Mouse (Mus musculus): ENCODE measurements around the gene Zbtb22.
"Not testable (repeated sequence)": the region's sequence is repeated elsewhere in the genome, so short reads cannot be mapped to it uniquely, and the experiment has no call there.

Gene Zbtb22

DNA sequence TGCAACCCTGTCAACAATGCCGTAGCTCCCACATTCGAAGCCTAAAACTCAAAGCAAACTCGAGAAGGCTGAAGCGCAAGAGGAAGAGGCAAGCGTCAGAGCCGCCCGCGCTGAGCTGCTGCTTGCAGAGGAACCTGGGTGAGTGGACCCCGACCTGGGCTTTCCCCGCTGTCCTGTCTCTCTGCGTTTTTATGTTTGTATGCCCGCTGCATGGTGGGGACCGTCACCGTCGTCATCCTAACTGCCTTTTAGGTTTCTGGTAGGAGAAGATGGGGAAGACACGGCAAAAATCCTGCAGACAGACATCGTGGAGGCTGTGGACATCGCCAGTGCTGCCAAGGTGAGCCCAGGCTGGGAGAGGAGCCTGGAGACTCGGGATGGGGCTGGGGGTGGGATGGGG is 25.7 kb downstream of the Zbtb22 start:
- no peak for DNase-seq (ENCODE audit: low read depth, low spot score)

DNA sequence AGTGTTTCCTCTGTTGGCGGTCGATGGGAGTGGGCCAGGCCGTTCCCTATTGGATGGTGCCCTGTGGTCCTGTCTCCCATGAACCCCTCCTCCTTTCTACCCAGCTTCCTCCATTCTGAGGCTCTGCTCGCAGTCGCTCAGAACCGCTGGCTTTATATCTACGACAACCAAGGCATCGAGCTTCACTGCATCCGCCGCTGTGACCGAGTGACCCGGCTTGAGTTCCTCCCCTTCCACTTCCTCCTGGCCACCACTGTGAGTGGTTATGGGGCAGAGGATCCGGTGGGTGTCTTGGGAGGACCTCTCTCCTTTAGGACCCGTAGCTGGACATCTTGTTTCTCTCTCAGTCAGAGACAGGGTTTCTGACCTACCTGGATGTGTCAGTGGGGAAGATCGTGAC is 27.8 kb downstream of the Zbtb22 start:
- no peak for DNase-seq (ENCODE audit: low read depth, low spot score)

DNA sequence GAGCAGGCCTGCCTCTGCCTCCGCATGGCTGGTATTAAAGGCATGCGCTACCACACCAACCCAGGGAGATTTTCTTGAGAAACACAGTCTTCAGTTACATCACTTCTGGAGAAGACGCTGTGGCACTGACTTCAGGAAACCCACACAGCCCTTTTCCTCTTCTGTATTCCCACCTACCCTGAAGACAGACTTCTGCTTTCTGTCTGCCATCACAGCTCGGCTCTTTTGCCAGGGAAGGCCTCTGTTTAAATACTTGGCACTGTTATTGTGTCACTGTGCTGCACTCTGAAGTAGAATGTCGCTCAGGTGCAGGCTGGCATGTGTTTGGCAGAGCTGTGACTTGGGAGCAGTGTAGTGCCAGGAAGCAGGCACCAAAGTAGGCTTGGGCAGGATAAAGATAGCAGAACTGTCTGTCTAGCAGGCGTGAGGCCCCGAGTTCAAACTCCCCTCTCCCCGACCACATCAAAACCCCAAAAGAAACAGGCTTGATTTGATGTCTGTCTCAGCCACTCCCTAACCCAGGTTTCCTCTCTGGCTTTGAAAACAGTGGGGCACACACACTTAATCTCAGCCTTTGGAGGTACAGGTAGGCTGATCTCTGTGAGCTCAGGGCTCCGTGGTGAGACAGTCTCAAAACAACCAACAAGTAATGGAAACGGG is 31.9 kb downstream of the Zbtb22 start:
- no peak for DNase-seq (ENCODE audit: low read depth, low spot score)

DNA sequence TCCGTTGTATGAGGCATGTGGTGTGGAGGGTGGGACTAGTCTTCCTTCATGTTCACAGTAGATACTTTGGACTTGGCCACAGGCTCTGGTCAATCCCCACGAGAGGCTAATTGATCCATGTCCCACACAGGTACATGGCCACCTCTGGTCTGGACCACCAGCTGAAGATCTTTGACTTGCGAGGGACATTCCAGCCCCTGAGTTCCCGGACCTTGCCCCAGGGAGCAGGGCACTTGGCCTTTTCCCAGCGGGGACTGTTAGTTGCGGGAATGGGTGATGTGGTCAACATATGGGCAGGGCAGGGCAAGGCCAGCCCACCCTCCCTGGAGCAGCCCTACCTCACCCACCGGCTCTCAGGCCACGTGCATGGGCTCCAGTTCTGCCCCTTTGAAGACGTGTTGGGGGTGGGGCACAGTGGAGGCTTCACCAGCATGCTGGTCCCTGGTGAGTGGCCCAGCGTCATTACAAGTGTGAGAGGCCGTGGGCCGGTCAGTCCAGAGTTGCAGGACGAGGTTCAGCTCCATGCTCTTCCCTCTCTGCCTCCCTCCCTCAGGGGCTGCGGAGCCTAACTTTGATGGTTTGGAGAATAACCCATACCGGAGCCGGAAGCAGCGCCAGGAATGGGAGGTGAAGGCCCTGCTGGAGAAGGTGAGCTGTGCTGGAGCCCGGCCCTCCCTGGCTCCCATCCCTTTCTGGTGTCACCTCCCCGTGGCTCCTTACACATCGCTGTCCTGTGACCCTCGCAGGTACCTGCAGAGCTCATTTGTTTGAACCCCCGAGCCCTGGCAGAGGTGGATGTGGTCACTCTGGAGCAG is 32.6 kb downstream of the Zbtb22 start:
- DNase-seq (ENCODE audit: low read depth, low spot score) = no peak

DNA sequence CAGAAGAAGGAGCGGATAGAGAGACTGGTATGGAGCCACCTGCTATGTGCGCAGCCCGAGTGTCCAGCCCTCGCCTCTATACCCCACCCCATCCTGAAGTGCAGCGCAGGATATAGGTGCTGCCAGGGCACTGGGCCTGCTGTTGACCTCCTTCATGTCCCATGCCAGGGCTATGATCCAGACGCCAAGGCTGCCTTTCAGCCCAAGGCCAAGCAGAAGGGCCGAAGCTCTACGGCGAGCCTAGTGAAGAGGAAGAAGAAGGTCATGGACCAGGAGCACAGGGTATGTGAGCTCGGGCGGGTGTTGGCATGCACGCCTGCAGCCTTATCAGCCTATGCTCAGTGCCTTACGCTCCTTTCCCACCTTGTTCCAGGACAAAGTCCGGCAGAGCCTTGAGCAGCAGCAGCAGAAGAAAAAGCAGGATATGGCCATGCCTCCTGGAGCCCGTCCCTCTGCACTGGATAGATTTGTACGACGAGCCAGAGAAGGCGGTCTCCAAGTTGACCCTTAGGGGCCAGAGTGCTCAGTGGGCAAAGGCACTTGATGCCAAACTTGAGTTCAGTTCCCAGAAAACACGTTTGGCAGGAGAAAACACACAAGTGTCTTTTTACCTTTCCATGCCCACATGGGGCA is 33.3 kb downstream of the Zbtb22 start:
- DNase-seq (ENCODE audit: low read depth, low spot score) = no peak

DNA sequence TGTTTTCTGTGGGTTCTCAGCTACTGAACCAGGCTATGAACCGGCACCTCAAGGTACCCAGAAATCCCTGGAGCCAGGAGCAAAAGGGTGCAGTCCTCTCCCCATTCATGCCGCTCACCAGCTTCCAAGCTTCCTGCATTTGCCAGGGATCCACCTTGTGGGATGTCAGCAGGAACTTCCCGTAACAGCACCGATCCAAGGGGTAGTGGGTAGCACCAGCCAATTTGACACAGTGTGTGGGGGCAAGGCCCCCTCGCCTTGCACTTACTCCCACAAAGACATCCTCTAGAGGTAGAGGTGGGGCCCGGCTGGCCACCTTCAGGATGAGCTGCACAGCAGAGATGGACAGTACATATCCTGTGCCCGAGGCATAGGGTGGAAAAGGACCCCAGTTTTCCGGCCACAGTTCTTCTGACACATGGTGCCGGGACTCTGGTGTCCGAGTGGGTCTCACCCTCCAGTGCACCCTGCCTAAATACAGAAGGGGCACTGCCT is 34.5 kb downstream of the Zbtb22 start:
- no peak for DNase-seq (ENCODE audit: low read depth, low spot score)

DNA sequence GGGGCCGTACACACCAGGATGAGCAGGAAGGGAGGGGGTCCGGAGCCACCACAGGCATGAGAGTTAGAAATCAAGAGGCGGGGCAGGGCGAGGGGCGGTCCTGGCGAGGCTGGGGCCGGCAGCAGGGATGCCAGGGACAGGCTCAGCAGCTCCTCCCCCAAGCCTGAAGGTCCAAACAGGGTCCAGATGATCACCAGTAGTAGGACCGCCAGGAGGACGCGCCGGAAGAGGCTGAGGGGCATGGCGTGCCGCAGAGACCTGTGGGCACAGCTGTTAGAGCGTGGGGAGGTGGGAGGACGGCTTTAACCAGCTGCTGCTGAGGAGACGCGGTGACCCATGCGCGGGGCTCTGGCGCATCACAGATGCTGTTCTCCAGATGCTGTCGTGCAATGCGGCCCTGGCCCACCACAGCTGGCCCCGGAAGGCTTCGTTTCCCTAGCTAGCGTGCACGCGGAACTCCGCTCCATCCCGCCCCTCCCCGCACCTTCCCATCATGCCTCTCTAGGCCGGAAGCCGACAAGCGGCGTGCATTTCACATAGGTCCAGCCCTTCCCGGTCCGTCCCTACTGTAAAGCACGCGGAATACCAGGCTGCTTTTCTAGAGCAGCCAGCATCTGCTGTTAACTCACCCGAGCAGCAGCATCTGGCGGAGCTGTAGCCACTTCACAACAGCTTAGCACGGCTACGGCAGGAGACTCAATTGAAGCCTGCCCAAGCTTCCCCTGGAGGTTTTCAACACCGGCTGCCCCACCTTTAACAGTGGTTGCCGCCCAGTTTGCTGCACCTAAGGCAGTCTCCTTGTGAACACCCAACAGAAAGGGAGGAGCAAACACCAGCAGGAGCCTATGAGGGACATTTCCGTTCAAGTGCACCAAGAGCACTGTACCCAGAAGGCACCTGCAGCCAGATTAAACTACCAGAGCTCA is 35.6 kb downstream of the Zbtb22 start, which contains the start of gene B3galt4:
TSS of gene B3galt4 (minus strand) at position 468 of the 926 bp plus-strand sequence.
- DNase-seq (ENCODE audit: low read depth, low spot score) = peak; percentile 88

DNA sequence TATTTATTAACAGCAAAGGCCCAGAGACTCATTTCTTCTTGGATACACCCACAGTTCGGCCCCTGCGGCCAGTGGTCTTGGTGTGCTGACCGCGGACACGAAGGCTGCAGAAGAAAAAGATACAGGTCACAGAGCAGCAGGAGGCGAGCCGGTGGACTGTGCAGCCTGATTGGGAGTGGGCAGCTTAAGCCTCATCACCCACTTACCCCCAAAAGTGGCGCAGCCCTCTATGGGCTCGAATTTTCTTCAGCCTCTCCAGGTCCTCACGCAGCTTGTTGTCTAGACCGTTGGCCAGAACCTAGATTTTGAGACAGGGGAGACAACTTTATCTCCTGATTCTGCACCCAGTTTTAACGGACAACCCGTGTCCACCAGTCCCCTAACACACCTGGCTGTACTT is 36.3 kb downstream of the Zbtb22 start:
- DNase-seq (ENCODE audit: low read depth, low spot score) = not testable (repeated sequence)

DNA sequence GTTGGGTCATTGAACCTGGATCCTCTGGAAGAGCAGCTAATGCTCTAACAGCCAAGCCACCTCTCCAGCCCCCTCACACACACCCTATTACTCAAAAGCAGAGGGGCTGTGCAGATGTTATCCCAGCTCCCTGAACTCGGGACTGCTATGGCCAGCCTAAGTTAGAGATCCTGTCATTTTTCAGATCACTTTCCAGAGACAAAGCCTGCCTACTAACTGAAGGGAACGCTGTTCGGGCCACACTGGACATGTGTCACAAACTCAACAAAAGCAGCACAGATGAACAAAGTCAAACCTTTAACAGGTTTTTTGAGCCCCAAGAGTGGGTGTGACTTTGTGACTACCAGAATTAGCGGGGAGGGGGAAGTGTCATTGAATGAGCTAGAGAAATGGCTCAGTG is 37.2 kb downstream of the Zbtb22 start:
- DNase-seq (ENCODE audit: low read depth, low spot score) = no peak

DNA sequence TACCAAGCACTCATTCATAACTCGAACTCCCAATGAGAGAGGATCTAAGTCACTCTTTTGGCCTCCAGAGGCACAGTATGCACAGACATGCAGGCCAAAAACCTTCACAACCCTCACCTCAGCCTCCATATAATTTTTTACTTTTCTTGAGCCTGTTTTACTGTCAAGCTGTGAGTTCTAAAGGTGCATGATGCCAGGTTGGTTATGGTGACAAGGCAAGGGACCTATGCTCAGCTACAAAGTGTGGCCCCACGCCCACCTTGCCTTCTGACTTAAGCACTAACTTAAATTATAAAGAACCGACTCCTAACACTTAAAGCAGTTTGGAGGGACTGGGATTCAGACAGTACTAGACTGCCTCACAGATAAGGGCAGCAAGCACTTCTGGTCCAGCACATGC is 37.6 kb downstream of the Zbtb22 start:
- no peak for DNase-seq (ENCODE audit: low read depth, low spot score)

DNA sequence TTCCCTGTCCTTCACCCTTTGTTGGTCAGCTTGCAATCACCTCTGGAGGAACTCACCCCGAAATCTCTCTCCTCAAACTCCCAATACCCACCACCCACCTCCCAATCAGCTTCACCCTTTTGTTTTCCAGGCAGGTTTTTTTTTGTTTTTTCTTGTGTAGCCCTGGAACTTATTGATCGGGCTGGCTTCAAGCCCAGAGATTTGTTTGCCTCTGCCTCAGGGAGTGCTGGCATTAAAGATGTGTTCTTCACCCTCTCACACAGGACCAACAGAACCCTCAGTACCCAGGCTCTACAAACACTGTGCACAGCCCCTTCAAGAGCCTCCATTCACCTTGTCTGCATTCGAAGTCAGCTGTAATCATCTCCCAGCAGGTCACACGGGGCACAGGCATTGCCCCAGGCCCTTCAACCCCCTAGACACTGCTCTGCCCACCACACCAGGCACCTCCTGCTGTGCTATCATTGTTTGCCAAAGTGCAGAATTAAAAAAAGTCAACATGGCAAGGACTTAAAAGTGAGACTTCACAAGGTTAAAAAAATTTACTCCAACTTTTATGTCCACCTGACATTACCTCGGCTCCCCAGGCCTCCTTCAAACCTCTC is 38.4 kb downstream of the Zbtb22 start:
- DNase-seq (ENCODE audit: low read depth, low spot score) = no peak

DNA sequence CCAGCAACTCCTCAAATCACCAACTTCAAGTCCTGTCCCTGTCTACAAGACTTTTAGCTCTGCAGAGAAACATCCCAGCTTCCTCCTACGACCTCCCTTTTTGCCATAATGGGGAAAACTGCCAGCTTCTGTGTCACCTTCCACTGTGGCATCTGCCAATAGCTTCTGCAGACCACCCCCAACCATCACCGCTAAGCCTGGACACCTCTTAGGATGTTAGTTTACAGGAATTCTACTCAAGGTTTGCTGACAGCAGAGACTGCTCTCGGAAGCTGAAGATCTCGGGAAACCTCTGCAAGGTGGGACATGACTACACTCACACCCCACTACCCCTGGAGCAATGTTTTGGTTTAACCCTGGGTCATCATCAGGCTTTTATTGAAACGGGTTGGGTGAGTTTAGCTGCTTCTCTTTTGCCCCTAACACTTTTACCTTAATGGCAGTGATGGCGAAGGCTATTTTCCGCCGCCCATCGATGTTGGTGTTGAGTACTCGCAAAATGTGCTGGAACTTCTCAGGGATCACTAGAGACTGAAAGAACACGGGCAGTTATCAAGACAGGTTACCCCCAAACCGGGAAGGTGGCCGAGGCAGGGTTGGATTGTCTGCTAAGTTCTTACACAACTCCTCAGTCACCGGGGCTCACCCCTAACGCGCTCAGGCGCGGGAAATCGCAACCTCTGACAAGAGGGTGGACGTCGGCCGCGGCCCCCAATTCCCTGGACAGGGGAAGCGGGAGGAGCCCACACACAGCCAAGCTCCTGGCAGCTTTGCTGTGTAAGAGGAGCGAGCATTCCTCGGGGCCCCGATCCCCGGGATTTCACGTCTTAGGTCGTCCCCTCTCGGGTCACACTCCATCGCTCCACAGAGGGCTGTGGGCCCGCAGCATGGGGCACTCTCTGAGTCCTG is 39.2 kb downstream of the Zbtb22 start:
- DNase-seq (ENCODE audit: low read depth, low spot score) = no peak

DNA sequence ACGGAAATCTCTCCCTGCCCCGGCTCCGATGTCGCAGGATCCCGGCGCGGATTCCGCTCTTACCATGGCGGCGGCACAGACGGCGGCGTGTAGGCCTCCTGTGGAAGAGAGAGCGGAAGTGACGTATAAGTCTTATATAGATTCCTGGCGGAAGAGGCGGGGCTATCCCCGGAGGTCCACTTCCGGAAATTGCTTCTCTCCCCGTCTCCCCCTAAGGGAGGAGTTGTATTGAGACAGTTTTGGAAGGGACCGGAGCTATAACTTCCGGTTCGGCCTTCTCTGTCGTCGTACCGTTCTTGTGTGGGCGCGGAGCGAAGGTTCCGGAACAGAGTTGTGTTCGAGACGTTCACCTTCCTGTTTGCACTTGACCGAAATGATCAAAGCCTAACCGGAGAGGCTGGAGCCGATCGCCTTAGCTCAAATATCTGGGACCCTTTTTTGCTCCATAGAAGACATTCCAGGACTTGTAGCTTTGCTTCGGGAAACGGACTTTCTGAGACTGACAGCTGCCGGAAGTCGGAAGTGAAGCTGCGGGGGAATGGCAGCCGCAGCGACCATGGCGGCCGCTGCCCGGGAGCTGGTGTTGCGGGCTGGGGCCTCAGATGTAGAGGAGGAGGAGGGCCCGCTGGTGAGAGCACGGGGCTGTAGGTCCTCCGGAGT is 40.0 kb downstream of the Zbtb22 start, which contains the start of the genes Vps52 and Rps18:
TSS of gene Vps52 (plus strand) at position 258 of the 660 bp plus-strand sequence.
TSS of gene Rps18 (minus strand) at position 447 of the 660 bp plus-strand sequence.
- DNase-seq (ENCODE audit: low read depth, low spot score) = peak; percentile 94

DNA sequence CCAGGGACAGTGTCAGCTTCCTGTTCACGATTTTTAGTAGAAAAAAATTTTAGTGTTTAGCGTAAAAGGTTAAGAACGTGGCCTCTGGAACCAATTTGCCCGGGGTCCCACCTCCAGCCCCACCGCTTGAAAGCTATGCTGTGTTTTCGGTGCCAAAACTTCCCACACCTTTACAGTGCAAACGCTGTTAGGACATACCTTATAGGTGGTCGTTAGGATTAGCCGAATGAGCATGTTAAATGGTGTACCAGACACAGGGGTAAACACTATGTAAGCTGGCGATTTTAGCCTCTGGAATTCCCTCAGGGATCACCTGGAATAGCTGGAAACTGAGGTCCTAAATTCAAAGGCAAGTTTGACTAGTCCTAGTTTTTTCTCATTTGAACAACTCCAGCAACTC is 40.6 kb downstream of the Zbtb22 start:
- DNase-seq (ENCODE audit: low read depth, low spot score) = no peak

DNA sequence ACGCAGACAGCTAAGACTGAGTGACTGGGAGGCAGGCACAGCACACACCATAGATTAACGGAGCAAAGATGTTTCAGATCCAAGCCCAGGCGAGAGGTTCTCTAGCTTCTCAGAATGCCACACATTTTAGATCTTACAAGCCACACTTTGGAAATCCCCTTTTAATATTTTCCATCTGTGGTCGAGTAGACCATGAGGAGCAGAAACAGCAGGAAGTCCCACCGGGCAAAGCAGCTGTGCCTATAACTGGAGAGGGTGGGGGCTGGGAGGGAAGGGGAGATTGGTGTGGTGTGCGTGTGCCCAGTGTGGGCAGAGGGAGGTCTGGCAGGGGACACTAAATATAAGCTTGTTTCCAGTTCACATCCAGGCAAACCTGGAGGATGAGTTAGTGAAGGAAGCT is 41.8 kb downstream of the Zbtb22 start:
- no peak for DNase-seq (ENCODE audit: low read depth, low spot score)

DNA sequence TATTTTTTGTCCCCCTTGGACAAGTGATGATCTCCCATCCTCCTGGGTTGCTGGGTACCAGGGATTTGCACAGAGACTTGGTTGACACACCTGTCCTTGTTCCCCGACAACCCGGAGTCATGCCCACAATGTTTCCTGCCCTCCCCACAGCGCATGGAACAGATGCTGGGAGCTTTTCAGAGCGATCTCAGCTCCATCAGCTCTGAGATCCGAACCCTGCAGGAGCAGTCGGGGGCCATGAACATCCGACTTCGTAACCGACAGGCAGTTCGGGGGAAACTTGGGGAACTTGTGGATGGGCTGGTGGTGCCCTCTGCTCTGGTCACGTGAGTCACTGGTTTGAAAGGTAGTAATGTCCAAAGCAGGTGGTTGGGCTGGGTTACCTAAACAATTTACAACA is 42.7 kb downstream of the Zbtb22 start:
- DNase-seq (ENCODE audit: low read depth, low spot score) = no peak

DNA sequence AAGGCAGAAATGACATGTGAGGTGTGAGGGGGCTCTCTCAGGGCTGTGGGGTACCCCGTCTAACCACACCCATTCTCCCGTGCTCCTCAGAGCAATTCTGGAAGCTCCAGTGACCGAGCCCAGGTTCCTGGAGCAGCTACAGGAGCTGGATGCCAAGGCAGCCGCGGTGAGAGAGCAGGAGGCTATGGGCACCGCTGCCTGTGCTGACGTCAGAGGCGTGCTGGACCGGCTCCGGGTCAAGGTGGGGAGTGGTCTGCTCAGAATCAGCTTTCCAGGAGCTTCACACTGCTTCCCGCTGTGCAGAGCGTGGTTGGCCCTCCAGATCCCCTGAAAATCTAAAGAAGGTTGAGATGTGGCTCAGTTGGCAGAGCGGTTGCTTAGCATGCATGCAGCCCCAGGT is 43.4 kb downstream of the Zbtb22 start:
- DNase-seq (ENCODE audit: low read depth, low spot score) = no peak

DNA sequence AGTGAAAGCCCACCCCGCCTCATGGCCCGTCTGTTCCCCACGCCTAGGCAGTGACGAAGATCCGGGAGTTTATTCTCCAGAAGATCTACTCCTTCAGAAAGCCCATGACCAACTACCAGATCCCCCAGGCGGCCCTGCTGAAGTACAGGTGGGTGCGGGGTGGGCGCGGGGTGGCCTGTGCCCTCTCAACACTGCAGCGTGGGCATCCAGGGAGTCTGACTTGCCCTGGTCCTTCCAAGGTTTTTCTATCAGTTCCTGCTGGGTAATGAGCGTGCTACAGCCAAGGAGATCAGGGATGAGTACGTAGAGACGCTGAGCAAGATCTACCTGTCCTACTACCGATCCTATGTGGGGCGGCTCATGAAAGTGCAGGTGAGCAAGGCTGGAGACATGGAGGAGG is 44.2 kb downstream of the Zbtb22 start:
- no peak for DNase-seq (ENCODE audit: low read depth, low spot score)

DNA sequence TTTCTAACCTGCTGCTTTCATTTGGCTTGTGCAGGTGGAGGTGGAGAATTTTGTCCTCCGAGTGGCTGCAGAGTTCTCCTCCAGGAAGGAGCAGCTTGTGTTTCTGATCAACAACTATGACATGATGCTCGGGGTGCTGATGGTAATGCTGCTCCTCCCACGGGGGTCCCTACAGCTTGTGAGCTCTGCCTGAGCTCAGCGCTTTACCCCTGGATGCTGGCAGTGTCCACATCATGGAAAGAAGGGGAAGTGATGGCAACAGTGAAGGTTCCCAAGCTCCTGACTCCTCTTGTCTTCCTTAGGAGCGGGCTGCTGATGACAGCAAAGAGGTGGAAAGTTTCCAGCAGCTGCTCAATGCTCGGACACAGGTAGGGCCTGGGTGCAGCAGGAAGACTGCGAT is 47.2 kb downstream of the Zbtb22 start:
- no peak for DNase-seq (ENCODE audit: low read depth, low spot score)

All from embryo, embryonic 11.5 days (tissue).